Mouse (Mus musculus) lung, embryonic 14.5 days (tissue): ENCODE results near the gene Tiam2. TPM values are rescaled to one million over a fixed set of nuclear protein-coding genes. Genes with fewer than 3 reads are reported as not detected.

Source experiments
- ATAC-seq: fragments of 200-750 bp; cut with Nextera tagmentation; 2 replicates; pipeline ENCODE4 v1.8.0; 2017; ENCODE audit warnings: mild to moderate bottlenecking, moderate TSS enrichment, moderate library complexity; ENCODE audit not compliant: insufficient read depth
- DNase-seq: peaks from one replicate; pipeline ENCODE4 v3.0.0-alpha.2; 2015
- H3K27ac ChIP-seq: fragments of 300-500 bp; sonication (generic); 2 replicates; pipeline ENCODE4 v1.5.1; 2014; ENCODE audit warnings: low read depth, mild to moderate bottlenecking, moderate library complexity
- H3K27me3 ChIP-seq: fragments of 300-500 bp; sonication (generic); 2 replicates; pipeline ENCODE4 v1.6.1; 2014; ENCODE audit warnings: low read length, control low read depth; ENCODE audit not compliant: insufficient read depth
- H3K36me3 ChIP-seq: fragments of 300-500 bp; sonication (generic); 2 replicates; pipeline ENCODE4 v1.6.1; 2014; ENCODE audit warnings: control low read depth; ENCODE audit not compliant: insufficient read depth
- H3K4me1 ChIP-seq: fragments of 300-500 bp; sonication (generic); 2 replicates; pipeline ENCODE4 v1.6.1; 2014; ENCODE audit warnings: antibody characterized with exemption, control low read depth; ENCODE audit not compliant: insufficient read depth
- H3K4me2 ChIP-seq: fragments of 300-500 bp; sonication (generic); 2 replicates; pipeline ENCODE4 v1.6.1; 2014; ENCODE audit warnings: mild to moderate bottlenecking
- H3K4me3 ChIP-seq: fragments of 300-500 bp; sonication (generic); 2 replicates; pipeline ENCODE4 v1.5.1; 2014; ENCODE audit warnings: low read depth, low read length
- H3K9ac ChIP-seq: fragments of 300-500 bp; sonication (generic); 2 replicates; pipeline ENCODE4 v1.6.1; 2014
- H3K9me3 ChIP-seq: fragments of 300-500 bp; sonication (generic); 2 replicates; pipeline ENCODE4 v1.6.1; 2016; ENCODE audit warnings: low read depth, low read length, control low read depth
- CTCF ChIP-seq: IDR thresholded peaks from 2 replicates; pipeline ENCODE4 v1.5.1; 2016; ENCODE audit warnings: antibody characterized with exemption, low read depth
- WGBS: fragments of 180-500 bp; shearing (Covaris S2); extraction: QIAGEN DNeasy Blood & Tissue Kit; methylation state at CpG from one replicate; pipeline ENCODE4 v1.1.7; 2014; 5-methylcytosine and 5-hydroxymethylcytosine counted together
- polyA plus RNA-seq: library from polyadenylated mRNA; unstranded; fragments of >200 nt; fragmentation: Nextera tagmentation; extraction: Ambion mirVana; gene quantifications from 2 replicates; pipeline ENCODE4 v1.2.1, GENCODE M21; 2014

Gene Tiam2
- polyA plus RNA-seq, 1 experiment from 2014 or later: 7.3 TPM

DNA sequence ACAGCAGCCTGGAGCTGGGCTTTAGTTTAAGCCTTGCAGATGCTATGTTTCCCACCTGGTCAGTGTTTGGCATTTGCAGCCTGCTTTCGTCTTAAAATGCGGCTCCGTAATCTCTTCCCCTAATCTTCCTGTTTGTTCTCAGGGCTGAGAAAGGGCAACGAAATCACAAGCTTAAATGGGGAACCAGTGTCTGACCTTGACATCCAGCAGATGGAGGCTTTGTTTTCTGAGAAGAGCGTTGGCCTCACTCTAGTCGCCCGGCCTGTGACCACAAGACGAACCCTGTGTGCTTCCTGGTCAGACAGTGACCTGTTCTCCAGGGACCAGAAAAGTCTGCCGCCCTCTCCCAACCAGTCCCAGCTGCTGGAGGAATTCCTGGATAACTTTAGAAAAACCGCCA, 127.6 kb downstream of the Tiam2 start:
- TF ChIP-seq CTCF: no peak
- Histone ChIP-seq H3K9me3 (no peaks in the 10 kb centered on the region), H3K27me3 (no peaks in the 10 kb centered on the region), H3K36me3 (no peaks in the 10 kb centered on the region; the same call in 1 of the 2 replicates), H3K9ac (no peak overlapping the region), H3K4me2 (no peak overlapping the region), H3K27ac (no peak overlapping the region), H3K4me1 (no peaks in the 10 kb centered on the region), H3K4me3 (no peak overlapping the region)
- ATAC-seq (no peak), DNase-seq (no peak)
- WGBS: 34% methylated on average over 10 of the region's 10 CpGs

DNA sequence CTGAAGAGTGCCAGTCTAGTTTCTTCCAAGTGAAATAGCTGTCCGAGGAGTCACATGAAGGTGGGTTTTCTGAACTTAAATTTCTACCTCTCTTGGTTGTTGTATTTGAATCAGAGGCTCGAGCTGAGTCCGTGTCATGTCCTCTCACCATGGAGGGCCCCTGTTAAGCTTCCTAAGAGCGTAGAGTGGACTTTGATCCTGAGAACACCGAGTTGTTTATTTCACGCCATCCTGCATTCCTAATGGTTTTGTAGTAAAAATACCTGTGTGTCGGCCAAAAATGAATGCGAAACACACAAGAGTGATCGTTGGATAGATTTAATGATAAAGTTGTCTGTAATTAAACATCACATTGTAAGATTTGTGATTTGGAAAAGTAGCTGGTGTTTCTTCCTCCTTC, 128.5 kb downstream of the Tiam2 start:
- no peak for ATAC-seq
- no peaks in the 10 kb centered on the region for H3K27me3 ChIP-seq

GRCm38 (mm10) chr17:3457914-3458681, 131.7 kb downstream of the Tiam2 start:
- no peak overlapping the region for H3K4me3 ChIP-seq
- 64% methylated on average over 2 of the region's 2 CpGs for WGBS
- no peaks in the 10 kb centered on the region for H3K9me3 ChIP-seq
- no peak for TF ChIP-seq CTCF
- H3K4me2 ChIP-seq: no peak overlapping the region
- H3K9ac ChIP-seq: no peak overlapping the region
- H3K4me1 ChIP-seq: no peaks in the 10 kb centered on the region
- no peaks in the 10 kb centered on the region; the same call in 1 of the 2 replicates for H3K36me3 ChIP-seq
- DNase-seq (no peak), ATAC-seq (no peak)
- no peak overlapping the region for H3K27ac ChIP-seq
- H3K27me3 ChIP-seq: no peaks in the 10 kb centered on the region

More for the DNA sequence above, 128.5 kb downstream of the Tiam2 start:
- no peaks in the 10 kb centered on the region for H3K4me1 ChIP-seq
- DNase-seq: no peak
- no peaks in the 10 kb centered on the region for H3K9me3 ChIP-seq
- H3K4me2 ChIP-seq: no peak overlapping the region
- H3K36me3 ChIP-seq: no peaks in the 10 kb centered on the region; the same call in 1 of the 2 replicates
- H3K9ac ChIP-seq: no peak overlapping the region
- WGBS: 84% methylated on average over 9 of the region's 9 CpGs
- no peak for TF ChIP-seq CTCF
- H3K27ac ChIP-seq: no peak overlapping the region
- no peak overlapping the region for H3K4me3 ChIP-seq

- Histone ChIP-seq H3K9ac (no peak overlapping the region), H3K4me2 (no peak overlapping the region), H3K9me3 (no peaks in the 10 kb centered on the region), H3K4me3 (no peak overlapping the region), H3K27ac (no peak overlapping the region), H3K4me1 (no peaks in the 10 kb centered on the region), H3K36me3 (no peaks in the 10 kb centered on the region), H3K27me3 (no peaks in the 10 kb centered on the region)
- WGBS: 77% methylated on average over 4 of the region's 4 CpGs
- no peak for TF ChIP-seq CTCF
- ATAC-seq: no peak
- DNase-seq: no peak
Observed at GRCm38 (mm10) chr17:3465861-3466260, 139.5 kb downstream of the Tiam2 start.

DNA sequence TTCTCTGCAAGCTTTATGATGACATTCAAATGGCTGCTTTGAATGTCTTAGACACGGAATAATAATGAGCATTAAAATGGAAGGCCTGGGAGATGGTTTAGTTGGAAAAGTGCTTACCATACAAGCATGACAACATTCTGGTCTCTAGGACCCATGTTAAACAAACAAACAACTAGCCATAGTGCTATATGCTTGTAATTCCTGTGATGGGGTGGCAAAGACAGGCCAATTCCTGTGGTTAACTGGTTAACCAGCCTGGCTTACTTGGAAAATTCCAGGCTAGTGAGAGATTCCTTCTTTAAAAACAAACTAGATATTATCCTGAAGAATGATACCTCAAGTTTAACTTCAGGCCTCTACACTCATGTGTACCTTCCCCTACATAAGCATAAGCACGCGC, 140.3 kb downstream of the Tiam2 start:
- Histone ChIP-seq H3K27me3 (no peaks in the 10 kb centered on the region), H3K4me3 (no peak overlapping the region), H3K4me1 (no peaks in the 10 kb centered on the region), H3K27ac (no peak overlapping the region), H3K9me3 (no peaks in the 10 kb centered on the region), H3K36me3 (no peaks in the 10 kb centered on the region), H3K9ac (no peak overlapping the region), H3K4me2 (no peak overlapping the region)
- ATAC-seq: no peak
- WGBS: 91% methylated on average over 3 of the region's 3 CpGs
- DNase-seq: no peak
- TF ChIP-seq CTCF: no peak

DNA sequence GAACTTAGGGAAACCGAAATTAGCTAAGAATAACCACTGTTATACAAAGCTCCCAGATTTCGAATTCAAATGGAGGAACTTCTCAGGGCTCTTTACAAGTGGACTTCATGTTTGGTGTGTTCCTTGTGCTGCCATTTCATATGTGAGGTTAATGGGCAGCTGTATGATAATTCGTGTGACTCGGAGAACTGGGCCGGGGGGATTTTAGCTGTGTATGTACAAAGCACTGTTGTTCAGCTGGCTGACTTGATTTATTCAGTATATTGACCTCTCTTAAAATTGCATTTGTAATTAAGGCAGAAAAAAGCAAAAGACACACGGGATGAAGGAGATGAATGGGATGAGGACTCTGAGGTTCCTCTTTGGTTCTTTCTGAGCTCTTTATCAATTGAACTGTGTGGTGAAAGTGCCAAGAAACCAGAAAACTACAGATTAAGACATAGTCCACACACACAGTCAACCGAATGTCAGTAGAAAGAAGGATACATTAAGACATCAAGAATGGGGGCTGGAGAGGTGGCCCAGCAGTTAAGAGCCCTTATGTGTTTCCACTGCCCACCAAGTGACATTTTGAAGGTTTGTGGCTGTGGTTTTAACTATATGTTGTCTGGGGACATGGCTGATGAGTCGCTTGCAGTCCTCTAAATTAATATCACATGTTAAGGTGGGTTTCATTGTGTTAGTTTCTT, 141.4 kb downstream of the Tiam2 start:
- no peak for ATAC-seq
- Histone ChIP-seq H3K9me3 (no peaks in the 10 kb centered on the region), H3K4me1 (no peaks in the 10 kb centered on the region), H3K4me3 (no peak overlapping the region), H3K9ac (no peak overlapping the region), H3K36me3 (no peaks in the 10 kb centered on the region), H3K4me2 (no peak overlapping the region), H3K27ac (no peak overlapping the region), H3K27me3 (no peaks in the 10 kb centered on the region)
- 85% methylated on average over 8 of the region's 8 CpGs for WGBS
- DNase-seq: no peak
- no peak for TF ChIP-seq CTCF

GRCm38 (mm10) chr17:3472018-3472417, 145.6 kb downstream of the Tiam2 start:
- H3K4me1 ChIP-seq: no peaks in the 10 kb centered on the region
- no peak for ATAC-seq
- H3K27me3 ChIP-seq: no peaks in the 10 kb centered on the region
- no peak overlapping the region for H3K4me2 ChIP-seq
- no peak overlapping the region for H3K27ac ChIP-seq
- 88% methylated on average over 6 of the region's 6 CpGs for WGBS
- no peaks in the 10 kb centered on the region for H3K9me3 ChIP-seq
- no peak for DNase-seq
- TF ChIP-seq CTCF: no peak
- H3K4me3 ChIP-seq: no peak overlapping the region
- H3K9ac ChIP-seq: no peak overlapping the region
- H3K36me3 ChIP-seq: no peaks in the 10 kb centered on the region
